Mouse (Mus musculus): ENCODE data around the gene Gm14305. TPM values are rescaled to one million over a fixed set of nuclear protein-coding genes. Genes with fewer than 3 reads are reported as not detected.
"Not testable (repeated sequence)": the region's sequence is repeated elsewhere in the genome, so short reads cannot be mapped to it uniquely, and the experiment has no call there.

Gm14305 gene
- 3.8 and 4.0 TPM in 2 replicates for polyA plus RNA-seq (2015; fragmentation: Nextera tagmentation; extraction: Ambion mirVana)

DNA sequence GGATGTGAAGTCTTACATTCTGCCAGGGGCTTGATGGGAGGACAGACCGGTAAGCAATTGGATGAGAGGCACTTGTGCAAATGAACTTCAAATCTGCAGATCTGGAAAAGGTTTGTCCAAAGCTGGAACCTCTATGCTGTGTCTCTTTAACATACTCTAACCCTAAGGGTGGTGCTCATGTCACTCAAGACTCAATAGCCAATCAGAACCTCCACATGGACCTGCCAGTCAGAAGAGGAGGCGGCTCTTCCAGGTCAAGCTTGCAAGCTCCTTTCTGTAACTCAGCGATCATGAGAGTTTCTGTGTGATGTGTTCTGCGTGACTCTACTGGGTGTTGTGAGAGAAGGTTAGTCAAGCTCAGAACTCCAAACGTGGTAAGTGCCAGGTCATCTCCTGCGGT is at the start of gene Gm14305:
Gm14305 (plus strand) TSS at position 278 of the 400 bp plus-strand sequence.
- ATAC-seq (ENCODE audit: insufficient read depth); H3K36me3 ChIP-seq (replicated peaks); H3K4me1 ChIP-seq (replicated peaks); H3K27me3 ChIP-seq; H3K9me3 ChIP-seq (replicated peaks); H3K27ac ChIP-seq (replicated peaks); H3K9ac ChIP-seq: not testable (repeated sequence)
- H3K4me3 ChIP-seq (replicated peaks), result peak within 1 kb of the TSS; percentile 57
- peak within 1 kb of the TSS; percentile 56 for H3K4me2 ChIP-seq
- WGBS (ENCODE audit: insufficient replicate concordance), result 4% methylated on average over 4 of the region's 6 CpGs

DNA sequence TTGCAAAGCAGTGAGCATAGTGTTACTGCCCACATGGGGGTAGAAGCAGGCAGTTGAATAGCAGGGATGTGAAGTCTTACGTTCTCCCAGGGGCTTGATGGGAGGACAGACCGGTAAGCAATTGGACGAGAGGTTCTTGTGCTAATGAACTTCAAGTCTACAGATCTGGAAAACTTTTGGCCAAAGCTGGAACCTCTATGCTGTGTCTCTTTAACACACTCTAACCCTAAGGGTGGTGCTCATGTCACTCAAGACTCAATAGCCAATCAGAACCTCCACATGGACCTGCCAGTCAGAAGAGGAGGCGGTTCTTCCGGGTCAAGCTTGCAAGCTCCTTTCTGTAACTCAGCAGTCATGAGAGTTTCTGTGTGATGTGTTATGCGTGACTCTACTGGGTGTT is 37.9 kb upstream of the Gm14305 start, which contains the start of gene Zfp973:
Zfp973 (plus strand) TSS at position 301 of the 400 bp plus-strand sequence.
- H3K36me3 ChIP-seq (replicated peaks); H3K4me2 ChIP-seq; H3K4me1 ChIP-seq (replicated peaks); H3K4me3 ChIP-seq (replicated peaks); H3K9me3 ChIP-seq (replicated peaks); H3K27me3 ChIP-seq; H3K9ac ChIP-seq; ATAC-seq (ENCODE audit: insufficient read depth); H3K27ac ChIP-seq (replicated peaks): not testable (repeated sequence)
- WGBS (ENCODE audit: insufficient replicate concordance), result no CpG with 5 or more reads among the region's 6 CpGs

Other genes with a start within 250 kb of the Gm14305 start
- 1.9 TPM in 1 of 2 replicates, not detected in the other for gene Gm14434, start 221.5 kb upstream of the Gm14305 start, polyA plus RNA-seq (2015; fragmentation: Nextera tagmentation; extraction: Ambion mirVana)
- not detected in 2 replicates for gene Zfp967, start 187.3 kb upstream of the Gm14305 start, polyA plus RNA-seq (2015; fragmentation: Nextera tagmentation; extraction: Ambion mirVana)
- gene Gm14308, start 72.0 kb upstream of the Gm14305 start, polyA plus RNA-seq (2015; fragmentation: Nextera tagmentation; extraction: Ambion mirVana), result 1.9 and 3.0 TPM in 2 replicates
- 1.8 and 2.3 TPM in 2 replicates for gene Zfp973, start 37.8 kb upstream of the Gm14305 start, polyA plus RNA-seq (2015; fragmentation: Nextera tagmentation; extraction: Ambion mirVana)
- 2.6 and 4.0 TPM in 2 replicates for gene Gm14295, start 90.3 kb downstream of the Gm14305 start, polyA plus RNA-seq (2015; fragmentation: Nextera tagmentation; extraction: Ambion mirVana)
- not detected in 2 replicates for gene Gm14408, start 122.8 kb downstream of the Gm14305 start, polyA plus RNA-seq (2015; fragmentation: Nextera tagmentation; extraction: Ambion mirVana)
- 2.8 and 3.9 TPM in 2 replicates for gene Gm14296, start 219.5 kb downstream of the Gm14305 start, polyA plus RNA-seq (2015; fragmentation: Nextera tagmentation; extraction: Ambion mirVana)